Mouse (Mus musculus): ENCODE measurements around the gene Cnn3. TPM values are rescaled to one million over a fixed set of nuclear protein-coding genes. Genes with fewer than 3 reads are reported as not detected.

Gene Cnn3
- polyA plus RNA-seq, 1 experiment from 2014 or later = 455 TPM

DNA sequence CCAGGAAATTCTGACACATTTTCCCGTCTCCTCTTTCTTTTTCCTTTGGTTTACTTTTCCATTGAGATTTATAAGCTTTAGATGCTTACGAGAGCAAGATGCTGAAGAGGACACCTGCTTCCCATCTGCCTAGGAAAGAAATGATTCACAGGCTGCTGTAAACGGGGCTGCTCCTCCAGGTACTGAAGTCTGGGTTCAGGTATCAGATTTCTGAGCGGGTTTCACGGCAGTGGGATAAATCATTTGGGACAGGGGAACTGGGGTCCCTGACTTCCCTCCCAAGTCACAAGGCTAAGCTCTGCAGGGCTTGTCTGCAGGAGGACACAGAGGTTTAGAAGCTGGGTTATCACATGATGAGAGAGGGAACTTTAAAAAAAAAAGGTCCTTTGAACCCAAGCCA is 65.7 kb downstream of the Cnn3 start:
- peaks cover 29% of the 10 kb centered on the region for H3K4me1 ChIP-seq (replicated peaks)
- H3K4me2 ChIP-seq = no peak overlapping the region
- H3K4me3 ChIP-seq = no peak overlapping the region
- no peak overlapping the region for H3K27ac ChIP-seq (ENCODE audit: poor library complexity, severe bottlenecking)
- 58% methylated on average over 5 of the region's 5 CpGs for WGBS
- no peaks in the 10 kb centered on the region for H3K27me3 ChIP-seq (replicated peaks)
- no peaks in the 10 kb centered on the region for H3K36me3 ChIP-seq
- ATAC-seq (ENCODE audit: insufficient number of reproducible peaks, low FRiP score) = no peak
- peaks cover 3% of the 10 kb centered on the region; the same call in 1 of the 2 replicates for H3K9me3 ChIP-seq (replicated peaks)
- no peak overlapping the region for H3K9ac ChIP-seq

DNA sequence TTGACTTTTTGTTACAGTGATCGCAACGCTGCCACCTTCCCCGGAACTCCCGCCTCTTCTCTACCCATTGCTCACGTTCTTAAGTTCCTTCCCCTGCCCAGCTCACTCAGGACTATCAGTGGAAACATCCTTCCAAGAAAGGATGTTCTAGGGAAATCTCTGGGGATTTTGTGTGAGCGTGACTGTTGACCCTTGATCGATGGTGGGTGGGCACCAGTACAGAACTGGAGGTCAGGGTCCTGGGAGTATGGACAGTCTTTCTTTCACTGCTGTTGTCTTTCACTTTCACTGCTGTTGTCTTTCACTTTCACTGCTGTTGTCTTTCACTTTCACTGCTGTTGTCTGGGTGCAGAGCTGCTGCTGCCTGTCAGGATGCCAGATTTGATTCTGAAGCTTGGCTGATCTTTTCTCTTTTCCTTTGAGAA is 67.7 kb downstream of the Cnn3 start:
- ATAC-seq (ENCODE audit: insufficient number of reproducible peaks, low FRiP score) = no peak
- Histone ChIP-seq H3K36me3 (no peaks in the 10 kb centered on the region), H3K9me3 (replicated peaks) (peaks cover 3% of the 10 kb centered on the region; the same call in 1 of the 2 replicates), H3K4me1 (replicated peaks) (peaks cover 27% of the 10 kb centered on the region), H3K27ac (ENCODE audit: poor library complexity, severe bottlenecking) (no peak overlapping the region), H3K4me3 (no peak overlapping the region), H3K9ac (no peak overlapping the region), H3K4me2 (no peak overlapping the region), H3K27me3 (replicated peaks) (no peaks in the 10 kb centered on the region)
- WGBS = 64% methylated on average over 7 of the region's 7 CpGs

GRCm38 (mm10) chr3:121500225-121500624 is 73.9 kb downstream of the Cnn3 start:
- Histone ChIP-seq H3K9me3 (replicated peaks) (peaks cover 2% of the 10 kb centered on the region; the same call in 1 of the 2 replicates), H3K27me3 (replicated peaks) (no peaks in the 10 kb centered on the region), H3K36me3 (no peaks in the 10 kb centered on the region), H3K27ac (ENCODE audit: poor library complexity, severe bottlenecking) (no peak overlapping the region), H3K4me3 (no peak overlapping the region), H3K9ac (no peak overlapping the region), H3K4me1 (replicated peaks) (peaks cover 14% of the 10 kb centered on the region), H3K4me2 (no peak overlapping the region)
- no peak for ATAC-seq (ENCODE audit: insufficient number of reproducible peaks, low FRiP score)
- 45% methylated on average over 10 of the region's 10 CpGs for WGBS

DNA sequence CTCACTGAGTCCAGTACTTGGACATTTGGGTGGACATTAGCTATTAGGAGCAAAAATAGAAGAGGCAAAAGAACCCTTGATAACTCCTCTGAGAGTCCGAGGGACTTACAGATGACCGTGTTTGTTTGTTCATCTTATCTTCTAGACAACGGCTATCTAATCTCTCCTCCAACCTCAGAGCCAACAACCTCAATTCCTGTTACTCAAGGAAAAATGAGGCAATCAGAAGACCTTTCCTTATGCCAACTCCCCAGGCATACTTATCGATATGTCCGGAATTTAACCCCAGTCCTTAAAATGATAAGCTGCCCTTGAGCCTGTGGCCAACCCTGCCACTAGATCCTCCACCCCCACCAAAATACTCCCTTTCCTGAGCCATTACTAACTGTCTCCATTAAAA is 74.4 kb downstream of the Cnn3 start:
- Histone ChIP-seq H3K27me3 (replicated peaks) (no peaks in the 10 kb centered on the region), H3K4me2 (no peak overlapping the region), H3K9me3 (replicated peaks) (no peaks in the 10 kb centered on the region), H3K9ac (no peak overlapping the region), H3K36me3 (no peaks in the 10 kb centered on the region), H3K4me3 (no peak overlapping the region), H3K4me1 (replicated peaks) (peaks cover 14% of the 10 kb centered on the region), H3K27ac (ENCODE audit: poor library complexity, severe bottlenecking) (no peak overlapping the region)
- ATAC-seq (ENCODE audit: insufficient number of reproducible peaks, low FRiP score) = no peak
- 15% methylated on average over 5 of the region's 5 CpGs for WGBS

DNA sequence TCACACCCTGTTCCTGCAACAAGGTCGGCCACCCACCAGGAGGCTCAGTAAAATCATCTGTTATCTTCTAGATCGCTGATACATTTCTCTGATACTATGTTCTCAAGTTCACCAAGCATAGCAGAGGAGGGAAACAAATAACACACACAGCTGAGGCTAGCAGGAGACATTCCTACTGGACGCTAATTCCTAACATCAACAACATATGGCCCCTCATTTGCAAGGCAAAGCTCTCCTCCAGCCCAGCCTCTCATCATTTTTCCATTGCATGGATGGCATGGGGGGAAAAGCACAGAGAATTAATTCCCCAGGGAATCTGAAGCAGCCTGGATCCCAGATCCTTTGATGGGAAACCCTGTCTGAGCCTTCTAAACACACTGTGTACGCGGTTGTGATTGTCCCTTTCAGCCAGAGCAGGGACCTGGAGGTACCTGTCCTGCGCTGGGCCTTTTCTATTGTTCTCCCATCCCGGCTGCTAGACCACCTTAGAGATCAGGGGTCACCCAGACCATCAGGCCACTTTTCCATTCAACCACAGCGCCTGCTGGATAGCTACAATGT is 78.7 kb downstream of the Cnn3 start:
- Histone ChIP-seq H3K4me1 (replicated peaks) (peaks cover 22% of the 10 kb centered on the region), H3K9me3 (replicated peaks) (no peaks in the 10 kb centered on the region), H3K27ac (ENCODE audit: poor library complexity, severe bottlenecking) (no peak overlapping the region), H3K36me3 (no peaks in the 10 kb centered on the region), H3K4me3 (no peak overlapping the region), H3K4me2 (no peak overlapping the region), H3K27me3 (replicated peaks) (no peaks in the 10 kb centered on the region), H3K9ac (no peak overlapping the region)
- WGBS = 57% methylated on average over 8 of the region's 8 CpGs
- ATAC-seq (ENCODE audit: insufficient number of reproducible peaks, low FRiP score) = no peak

DNA sequence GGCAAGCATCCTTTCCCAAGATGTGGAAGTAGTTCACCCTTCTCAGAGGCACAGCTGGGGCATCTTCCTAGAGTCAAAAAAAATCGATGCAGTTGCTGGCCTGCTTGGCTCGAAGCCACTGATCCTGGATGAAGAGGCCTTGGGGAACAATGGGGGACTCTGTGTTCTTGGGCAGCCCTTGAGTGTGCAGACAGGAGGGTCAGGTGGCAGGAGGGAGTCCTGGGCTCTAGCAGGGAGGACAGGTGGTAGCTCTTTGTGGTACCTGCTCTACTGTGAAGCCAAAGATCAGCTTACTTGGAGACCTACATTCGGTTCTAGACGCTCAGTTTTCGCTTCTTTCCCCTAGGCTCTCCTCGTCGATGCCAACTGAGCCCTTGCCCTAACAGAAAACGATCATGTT is 79.9 kb downstream of the Cnn3 start:
- WGBS = 79% methylated on average over 8 of the region's 8 CpGs
- Histone ChIP-seq H3K9ac (no peak overlapping the region), H3K27ac (ENCODE audit: poor library complexity, severe bottlenecking) (no peak overlapping the region), H3K9me3 (replicated peaks) (no peaks in the 10 kb centered on the region), H3K4me3 (no peak overlapping the region), H3K4me1 (replicated peaks) (peaks cover 17% of the 10 kb centered on the region), H3K27me3 (replicated peaks) (no peaks in the 10 kb centered on the region), H3K36me3 (no peaks in the 10 kb centered on the region), H3K4me2 (no peak overlapping the region)
- no peak for ATAC-seq (ENCODE audit: insufficient number of reproducible peaks, low FRiP score)

DNA sequence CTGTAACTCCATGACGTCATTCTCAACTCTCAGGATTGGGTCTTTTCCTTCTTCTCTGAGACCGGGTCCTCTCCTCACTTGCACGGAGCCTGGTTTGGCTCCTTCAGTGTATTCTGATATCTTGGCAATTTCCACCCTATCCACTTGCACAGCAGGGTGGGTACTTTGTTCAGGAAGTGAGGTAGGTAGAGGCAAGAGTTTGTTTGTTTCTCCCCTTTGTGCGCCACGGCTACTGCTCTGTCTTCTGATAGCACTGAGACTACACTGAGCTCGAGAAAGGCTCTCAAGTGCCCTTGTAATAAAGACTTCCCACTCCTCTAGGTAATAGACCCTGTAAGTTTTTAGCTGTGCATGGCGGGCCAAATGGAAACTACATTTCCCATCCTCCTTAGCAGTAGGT is 80.5 kb downstream of the Cnn3 start:
- H3K4me2 ChIP-seq = no peak overlapping the region
- H3K9ac ChIP-seq = no peak overlapping the region
- no peaks in the 10 kb centered on the region for H3K36me3 ChIP-seq
- ATAC-seq (ENCODE audit: insufficient number of reproducible peaks, low FRiP score) = no peak
- H3K27me3 ChIP-seq (replicated peaks) = no peaks in the 10 kb centered on the region
- 78% methylated on average over 7 of the region's 7 CpGs for WGBS
- no peaks in the 10 kb centered on the region for H3K9me3 ChIP-seq (replicated peaks)
- peaks cover 11% of the 10 kb centered on the region for H3K4me1 ChIP-seq (replicated peaks)
- H3K27ac ChIP-seq (ENCODE audit: poor library complexity, severe bottlenecking) = no peak overlapping the region
- H3K4me3 ChIP-seq = no peak overlapping the region

GRCm38 (mm10) chr3:121507678-121508077 is 81.4 kb downstream of the Cnn3 start:
- H3K4me3 ChIP-seq = no peak overlapping the region
- no peak overlapping the region for H3K4me2 ChIP-seq
- ATAC-seq (ENCODE audit: insufficient number of reproducible peaks, low FRiP score) = no peak
- no peaks in the 10 kb centered on the region for H3K36me3 ChIP-seq
- H3K27ac ChIP-seq (ENCODE audit: poor library complexity, severe bottlenecking) = no peak overlapping the region
- H3K9me3 ChIP-seq (replicated peaks) = no peaks in the 10 kb centered on the region
- no peaks in the 10 kb centered on the region for H3K27me3 ChIP-seq (replicated peaks)
- no peak overlapping the region for H3K9ac ChIP-seq
- 90% methylated on average over 14 of the region's 14 CpGs for WGBS
- peaks cover 11% of the 10 kb centered on the region for H3K4me1 ChIP-seq (replicated peaks)

Other genes starting within 250 kb of the Cnn3 start
- 1.4 and 2.3 TPM in 2 replicates for gene Tmem56, start 143.4 kb upstream of the Cnn3 start, polyA plus RNA-seq (2016; fragmentation: Nextera tagmentation; extraction: Ambion mirVana)
- gene Alg14, start 134.7 kb upstream of the Cnn3 start, polyA plus RNA-seq (2016; fragmentation: Nextera tagmentation; extraction: Ambion mirVana) = 36.4 and 39.5 TPM in 2 replicates
- gene Slc44a3, start 105.9 kb downstream of the Cnn3 start, polyA plus RNA-seq (2016; fragmentation: Nextera tagmentation; extraction: Ambion mirVana) = 0.55 and 1.1 TPM in 2 replicates
- gene 4930432M17Rik, start 244.3 kb downstream of the Cnn3 start, polyA plus RNA-seq (2016; fragmentation: Nextera tagmentation; extraction: Ambion mirVana) = not detected in 2 replicates